Mouse (Mus musculus) retina, embryonic 14.5 days (tissue): ENCODE measurements around the gene Ly6g6e.

ENCODE experiments used
- DNase-seq: peaks from one replicate; pipeline ENCODE4 v3.0.0-alpha.2; 2015; ENCODE audit warnings: low spot score

Gene Ly6g6e

DNA sequence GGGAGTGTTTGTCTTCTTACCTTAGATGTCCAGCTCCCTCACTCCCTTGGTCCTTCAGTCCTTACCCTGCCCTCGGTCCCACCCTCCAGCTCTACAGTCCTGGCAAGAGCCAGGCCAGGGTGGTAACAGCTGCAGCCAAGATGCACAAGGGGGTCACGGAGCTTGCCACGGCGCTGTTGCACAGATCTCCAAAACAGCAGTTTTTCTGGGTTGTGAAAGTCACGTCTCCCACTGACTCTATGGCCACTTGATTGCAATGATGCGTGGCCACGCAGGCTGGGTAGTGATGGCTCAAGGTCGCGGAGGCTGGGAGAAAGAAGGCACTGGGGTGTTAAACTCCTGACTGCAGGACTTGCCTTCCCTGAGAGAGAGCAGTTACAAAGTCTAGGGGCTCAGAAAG lies 5.2 kb upstream of the Ly6g6e start:
- no peak for DNase-seq

DNA sequence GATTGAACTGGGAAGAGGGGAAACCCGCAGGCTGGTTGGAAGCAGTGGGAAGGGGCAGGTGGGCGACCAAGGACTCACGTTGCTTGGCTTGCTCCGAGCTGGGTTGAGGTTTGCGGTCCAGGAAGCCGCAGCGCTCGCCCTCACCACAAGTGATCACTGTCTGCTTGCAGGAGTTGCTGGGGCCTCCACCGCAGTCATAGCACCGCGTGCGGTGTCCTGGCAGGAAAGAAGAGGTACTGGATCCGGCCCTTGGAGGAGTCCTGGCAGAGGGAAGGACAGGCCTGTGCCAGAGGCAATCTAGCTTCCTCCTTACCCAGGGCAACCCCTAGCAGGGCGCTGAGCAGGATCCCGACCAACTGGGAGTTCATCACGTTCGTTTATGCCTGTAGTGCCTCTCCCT lies 2.6 kb upstream of the Ly6g6e start:
- no peak for DNase-seq

DNA sequence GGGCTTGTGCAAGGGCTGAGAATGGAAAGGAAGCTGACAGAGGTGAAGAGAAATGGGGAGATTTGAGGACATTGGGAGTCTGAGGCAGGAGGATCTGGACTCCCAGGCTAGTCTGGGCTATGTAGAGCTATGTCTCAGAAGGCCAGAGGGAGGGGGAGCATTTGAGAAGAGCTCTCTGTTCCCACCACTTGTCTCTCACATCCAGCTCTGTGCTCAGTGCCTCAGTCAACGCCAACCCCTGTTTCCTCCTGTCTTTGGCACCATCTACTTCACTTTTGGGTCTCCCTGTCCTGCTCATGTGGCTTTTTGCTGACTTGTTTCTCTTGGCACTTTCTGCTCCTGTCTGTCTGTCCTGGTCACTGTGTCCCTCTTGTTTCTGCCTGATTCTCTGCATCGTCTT lies 583 bp downstream of the Ly6g6e start:
- no peak for DNase-seq

DNA sequence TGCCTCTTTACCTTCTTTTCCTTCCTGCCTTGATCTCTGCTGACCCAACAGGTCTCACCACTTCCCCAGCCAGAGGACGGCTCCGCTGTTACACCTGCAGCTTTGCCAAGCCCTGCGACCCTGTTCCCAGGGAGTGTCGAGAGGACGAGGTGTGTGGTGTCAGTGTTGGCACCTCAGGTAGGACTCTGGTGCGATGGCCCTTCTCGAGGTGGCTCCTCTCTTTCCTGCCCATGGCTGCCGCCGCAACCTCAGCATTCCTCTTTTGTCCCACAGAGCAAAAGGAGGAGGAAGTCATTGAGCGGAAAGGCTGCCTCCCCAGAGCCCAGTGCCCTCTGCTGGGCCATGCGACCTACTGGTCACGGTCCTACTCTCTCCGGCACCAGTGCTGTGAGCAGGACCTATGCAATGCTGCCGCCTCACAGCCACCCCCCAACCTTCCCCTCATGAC lies 1.1 kb downstream of the Ly6g6e start, which contains the start of gene Ly6g6d:
Gene Ly6g6d (minus strand): TSS at position 280 of the 448 bp plus-strand sequence.
- DNase-seq: peak; percentile 65

DNA sequence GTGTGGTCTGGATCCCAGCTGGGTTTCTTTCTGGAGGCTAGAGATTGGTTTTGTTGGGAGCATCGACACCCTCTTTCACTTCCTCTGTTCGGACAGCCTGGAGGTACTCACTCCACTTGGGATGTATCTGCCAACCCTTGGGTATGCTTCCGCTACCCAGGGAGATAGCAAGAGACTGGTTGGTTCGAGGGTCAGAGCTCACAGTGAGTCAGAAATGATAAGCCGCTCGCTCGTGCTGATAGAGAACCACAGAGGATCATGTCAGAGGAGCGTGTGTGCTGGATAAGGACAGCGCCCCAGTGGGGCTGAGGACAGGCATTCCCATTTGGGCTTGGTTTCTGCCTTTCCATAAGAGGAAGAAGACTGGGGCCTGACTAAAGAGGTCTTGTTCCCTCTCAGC lies 3.1 kb downstream of the Ly6g6e start:
- DNase-seq: no peak

DNA sequence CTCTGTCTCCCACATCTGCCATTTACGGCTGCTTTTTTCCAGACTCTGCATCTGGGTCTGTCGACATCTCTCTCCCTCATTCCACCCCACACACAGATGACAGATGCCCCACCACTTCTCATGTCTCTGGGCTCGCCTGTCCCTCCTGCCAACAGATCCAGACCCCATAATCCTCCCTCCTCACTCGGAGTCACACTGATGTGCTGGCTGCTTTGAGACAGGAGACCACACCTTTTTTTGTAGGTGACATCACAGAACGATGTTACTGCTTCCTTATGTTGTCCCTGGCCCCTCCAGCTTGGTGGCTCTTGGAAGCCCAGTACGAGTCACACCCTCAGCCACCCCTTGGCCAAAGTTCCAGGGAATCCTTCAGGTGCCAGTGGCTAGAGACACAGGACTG lies 3.5 kb downstream of the Ly6g6e start:
- no peak for DNase-seq

DNA sequence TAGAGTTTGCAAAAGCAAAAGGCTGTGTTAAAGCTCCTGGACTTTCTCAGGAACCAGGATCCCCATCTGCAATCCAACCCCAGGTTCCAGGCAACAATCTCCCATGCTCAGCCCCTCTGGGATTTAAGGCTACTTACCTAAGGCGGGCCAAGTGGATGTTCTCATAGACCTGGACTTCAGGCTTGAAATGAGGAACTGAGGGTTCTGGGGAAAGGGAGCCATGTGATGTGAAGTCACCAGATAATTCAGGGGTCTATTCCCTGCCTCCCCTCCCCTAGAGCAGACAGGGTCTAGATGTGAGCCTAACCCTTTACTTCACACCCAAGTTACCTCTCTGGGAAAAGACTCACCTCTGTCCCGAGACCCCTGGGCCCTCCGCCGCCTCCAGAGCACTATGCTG lies 4.0 kb downstream of the Ly6g6e start:
- DNase-seq: no peak

DNA sequence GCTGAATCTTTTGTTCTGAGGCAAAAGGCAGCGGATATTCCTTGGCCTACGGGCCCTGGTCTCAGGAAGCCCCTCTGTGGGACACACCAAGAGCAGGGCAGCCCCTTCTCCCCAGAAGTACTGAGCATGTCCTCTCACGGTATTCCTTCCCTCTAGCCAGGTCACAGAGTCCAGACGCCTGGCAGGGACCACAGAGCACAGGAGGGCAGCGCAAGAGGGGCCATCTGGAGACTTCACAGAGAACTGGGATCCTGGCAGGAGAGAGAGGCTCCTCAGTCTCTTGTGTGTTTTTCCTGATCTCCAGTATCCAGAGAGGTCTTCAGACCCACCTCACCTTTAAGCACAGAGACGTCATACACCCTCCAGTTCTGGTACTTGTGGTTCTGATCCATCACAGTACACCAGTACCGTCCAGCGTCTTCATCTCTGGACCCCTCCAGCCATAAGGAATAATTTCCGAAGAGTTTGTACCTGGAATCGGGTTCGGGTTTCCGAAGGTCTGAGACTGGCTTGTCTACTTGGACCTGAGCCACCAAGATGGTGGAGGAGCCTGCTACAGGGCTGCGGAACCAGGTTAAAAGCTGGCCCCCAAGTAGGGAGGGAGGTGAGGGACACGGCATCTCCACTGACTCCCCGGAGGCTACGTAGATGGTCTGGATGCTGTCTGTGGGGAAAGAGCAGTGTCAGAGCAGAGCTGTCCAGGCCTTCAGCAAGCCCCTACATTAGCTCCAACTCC lies 6.3 kb downstream of the Ly6g6e start:
- DNase-seq: no peak

DNA sequence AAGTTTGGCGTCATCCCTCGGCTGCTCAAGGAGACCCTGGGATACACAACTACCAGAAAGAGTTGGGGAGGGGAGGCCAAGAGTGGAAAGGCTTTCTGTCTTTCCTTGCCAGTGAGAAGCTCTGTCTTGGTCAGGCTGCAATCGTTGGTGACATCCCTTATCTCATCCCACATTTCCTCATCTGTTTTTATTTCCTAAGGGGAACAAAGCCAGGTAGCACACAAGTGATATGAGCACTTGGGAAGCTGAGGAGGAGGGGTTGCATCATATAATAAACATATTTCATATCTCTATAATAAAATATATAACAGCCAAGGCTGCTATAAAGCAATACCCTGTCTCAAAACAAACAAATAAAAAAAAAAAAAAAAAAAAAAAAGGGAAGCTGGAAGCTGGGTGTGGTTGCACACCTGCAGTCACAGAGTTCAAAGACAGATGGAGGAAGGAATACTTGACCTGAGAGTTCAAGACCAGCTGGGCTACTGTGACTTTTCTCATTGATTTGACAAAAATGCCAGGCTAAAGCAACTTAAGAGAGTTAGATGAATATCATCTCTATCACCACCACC lies 7.3 kb downstream of the Ly6g6e start:
- no peak for DNase-seq

DNA sequence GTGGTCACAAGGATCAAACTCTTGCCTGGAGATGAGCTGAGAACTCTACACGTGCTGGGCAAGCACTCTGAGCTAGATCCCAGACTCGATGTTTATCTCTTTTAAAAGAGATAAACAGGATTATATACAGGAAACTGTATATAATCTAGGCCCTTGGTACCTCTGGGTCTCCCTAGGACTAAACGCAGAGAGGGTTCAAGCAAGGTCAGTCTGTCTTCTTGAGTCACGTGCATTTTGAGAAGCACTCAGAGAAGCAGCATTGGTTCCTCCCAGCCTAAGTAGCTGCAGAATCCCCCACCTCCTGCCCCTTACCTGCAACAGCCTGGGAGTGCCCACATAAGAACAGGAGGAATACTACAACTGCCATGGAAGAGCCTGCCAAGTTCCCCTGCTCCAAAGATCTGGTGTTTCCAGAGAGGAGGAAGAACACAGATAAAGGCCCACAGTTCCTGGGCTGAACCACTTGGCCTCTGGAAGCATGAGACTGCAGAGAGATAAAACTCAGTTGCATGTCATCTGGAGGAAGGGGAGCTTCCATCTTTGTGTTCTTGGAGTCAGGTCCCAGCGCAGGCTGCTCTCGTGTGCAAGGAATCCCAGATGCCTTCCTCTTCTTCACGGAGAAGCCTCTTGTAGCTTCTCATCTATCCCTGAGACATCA lies 8.6 kb downstream of the Ly6g6e start, which contains the start of gene Ly6g6f:
Gene Ly6g6f (minus strand): TSS at position 403 of the 658 bp plus-strand sequence.
- no peak for DNase-seq

DNA sequence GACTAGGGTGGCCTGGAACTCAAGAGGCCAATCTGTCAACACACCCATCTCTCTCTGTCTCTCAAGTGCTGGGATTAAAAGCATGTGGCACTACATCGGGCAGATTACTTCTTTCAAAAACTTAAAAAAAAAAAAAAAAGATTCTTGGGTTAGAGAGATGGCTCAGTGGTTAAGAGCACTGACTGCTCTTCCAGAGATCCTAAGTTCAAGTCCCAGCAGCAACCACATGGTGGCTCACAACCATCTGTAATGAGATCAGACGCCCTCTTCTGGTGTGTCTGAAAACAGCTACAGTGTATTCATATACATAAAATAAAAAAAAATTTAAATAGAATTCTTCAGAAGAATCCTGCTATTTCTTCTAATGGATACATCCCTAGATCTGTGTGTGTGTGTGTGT lies 11.4 kb downstream of the Ly6g6e start:
- no peak for DNase-seq

DNA sequence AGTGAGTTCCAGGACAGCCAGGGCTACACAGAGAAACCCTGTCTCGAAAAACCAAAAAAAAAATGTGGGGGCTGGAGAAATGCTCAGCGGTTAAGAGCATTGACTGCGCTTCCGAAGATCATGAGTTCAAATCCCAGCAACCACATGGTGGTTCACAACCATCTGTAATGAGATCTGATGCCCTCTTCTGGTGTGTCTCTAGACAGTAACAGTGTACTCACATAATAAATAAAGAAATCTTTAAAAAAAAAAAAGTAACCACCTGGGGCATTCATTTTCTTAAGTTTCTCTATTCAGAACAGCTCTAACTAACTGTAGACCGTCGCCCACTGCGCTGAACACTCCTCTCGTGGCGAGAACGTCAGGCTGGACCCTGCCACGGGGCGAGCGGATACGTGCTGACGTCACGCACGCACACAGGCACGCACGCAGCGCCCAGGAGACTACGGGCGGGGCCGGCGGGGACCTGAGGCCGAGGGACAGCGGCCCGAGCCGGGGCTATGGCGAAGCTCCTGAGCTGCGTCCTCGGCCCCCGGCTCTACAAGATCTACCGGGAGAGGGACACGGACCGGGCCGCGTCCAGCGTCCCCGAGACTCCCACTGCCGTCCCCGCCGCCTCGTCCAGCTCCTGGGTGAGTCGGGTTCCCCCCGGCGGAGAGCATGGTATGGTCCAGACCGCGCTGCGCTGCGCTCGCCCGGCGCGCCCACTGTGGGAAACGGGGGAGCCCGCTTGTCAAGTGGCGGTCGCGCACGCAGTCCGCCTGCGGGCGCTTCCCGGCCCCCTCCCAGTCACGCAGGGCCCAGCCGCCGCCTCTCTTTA lies 12.3 kb downstream of the Ly6g6e start, which contains the start of gene Abhd16a:
Gene Abhd16a (plus strand): TSS at position 439 of the 820 bp plus-strand sequence.
- peak; percentile 93 for DNase-seq

DNA sequence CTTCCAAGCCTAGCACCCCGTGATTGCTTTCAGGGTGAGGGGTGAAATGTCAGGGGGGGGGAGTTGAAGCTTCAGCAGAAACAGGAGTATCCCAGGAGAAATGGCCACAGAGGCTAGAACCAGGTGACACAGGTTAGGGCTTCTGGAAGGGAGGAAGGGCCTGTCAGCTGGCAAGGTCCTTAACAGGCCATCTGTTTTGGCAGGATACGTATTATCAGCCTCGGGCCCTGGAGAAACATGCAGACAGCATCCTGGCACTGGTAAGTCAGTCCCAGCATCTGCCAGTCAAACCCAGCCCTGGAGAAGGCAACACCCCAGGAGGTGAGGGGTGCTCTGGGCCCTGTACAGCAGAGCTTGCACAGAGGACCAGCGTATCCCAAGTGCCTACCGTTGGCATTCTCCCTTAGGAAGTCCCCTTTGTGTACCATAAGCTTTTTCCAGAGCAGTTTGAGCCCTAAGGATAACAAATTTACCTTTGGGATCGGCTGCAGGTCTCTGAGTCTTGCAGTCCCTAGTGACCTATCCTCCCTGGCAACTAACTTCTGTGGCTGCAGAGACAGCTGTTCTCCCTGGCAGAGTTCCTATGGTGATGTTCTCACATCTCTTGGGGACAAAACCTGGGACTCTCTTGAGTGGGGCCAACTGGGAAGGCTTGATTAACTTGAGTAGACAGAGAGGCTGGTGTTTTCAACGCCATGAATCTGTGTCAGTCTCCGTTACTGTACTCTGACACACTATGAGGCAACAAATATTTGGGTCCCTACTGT lies 13.6 kb downstream of the Ly6g6e start:
- no peak for DNase-seq

DNA sequence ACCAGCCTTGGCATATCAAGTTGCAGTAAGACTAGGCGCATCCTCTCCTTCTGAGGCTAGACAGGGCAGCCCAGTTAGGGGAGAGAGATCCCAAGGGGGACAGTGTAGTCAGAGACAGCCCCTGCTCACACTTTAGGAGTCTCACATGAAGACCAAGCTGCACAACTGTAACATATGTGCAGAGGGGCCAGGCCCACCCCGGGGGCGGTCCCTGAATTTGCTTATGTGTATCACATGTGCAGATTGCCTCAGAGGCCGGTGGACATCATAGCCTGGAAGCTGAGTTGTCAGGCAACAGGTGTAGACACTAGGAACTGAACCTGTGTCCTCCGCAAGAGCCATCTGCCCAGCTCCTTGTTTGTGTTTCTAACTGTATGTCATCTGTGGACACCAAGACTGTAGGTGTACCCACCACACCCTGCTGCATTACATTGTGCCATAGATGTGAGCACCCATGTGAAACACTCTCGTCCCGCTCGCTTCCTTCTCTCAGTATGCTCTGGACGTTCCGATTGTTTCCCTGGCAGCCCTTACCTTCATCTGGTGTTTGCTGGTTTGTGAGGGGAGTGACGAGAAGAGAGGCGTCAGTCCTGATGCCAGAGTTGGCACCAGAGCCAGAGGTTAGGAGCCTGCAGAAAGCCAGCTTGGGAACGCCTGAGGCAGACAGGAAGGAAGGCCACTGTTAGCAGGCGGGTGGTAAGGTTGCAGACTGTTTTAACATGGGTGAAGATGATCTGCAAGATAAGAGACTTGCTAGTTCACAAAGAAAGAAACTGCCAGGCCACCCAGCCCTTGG lies 15.9 kb downstream of the Ly6g6e start:
- DNase-seq: no peak

DNA sequence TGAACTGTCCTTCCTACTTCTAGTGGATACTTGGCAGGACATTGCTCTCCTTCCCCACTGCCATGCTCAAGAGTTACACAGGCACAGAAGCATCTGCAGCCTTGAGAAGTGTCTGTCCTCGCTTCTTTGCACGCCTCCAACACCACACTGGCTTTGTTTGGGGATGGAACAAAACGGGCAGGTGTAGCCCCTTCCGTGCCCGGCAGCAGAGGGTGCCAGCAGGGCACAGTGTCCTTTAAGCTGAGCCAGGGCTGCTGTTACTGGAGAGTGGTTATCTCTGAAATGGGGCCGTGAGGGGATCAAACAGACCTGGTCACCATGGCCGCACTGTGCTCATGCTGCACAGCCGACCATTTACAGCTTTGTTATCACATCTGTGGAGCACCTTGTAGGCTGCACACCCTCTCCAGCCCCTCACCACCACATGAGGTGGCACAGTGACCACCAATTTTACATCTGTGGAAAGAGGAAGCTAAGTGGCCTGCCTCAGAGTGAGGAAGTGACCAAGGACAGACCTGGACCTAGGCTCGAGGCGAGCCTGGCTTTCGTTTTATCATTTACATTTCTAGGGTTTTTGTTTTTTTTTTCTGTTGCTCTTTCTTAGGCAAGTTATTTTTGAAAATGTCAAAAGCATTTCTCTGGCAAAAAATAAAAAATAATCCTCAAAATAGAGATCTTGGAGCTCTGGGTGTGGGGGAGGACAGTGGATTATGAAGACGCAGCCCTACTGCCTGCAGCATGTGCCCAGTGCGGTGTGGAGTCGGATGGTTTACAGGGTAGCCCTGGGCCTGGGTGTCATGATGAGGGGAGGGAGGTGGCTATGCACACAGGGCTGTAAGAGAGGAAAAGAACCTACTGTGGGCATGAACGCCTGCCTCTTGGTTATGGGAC lies 18.0 kb downstream of the Ly6g6e start:
- DNase-seq: no peak

DNA sequence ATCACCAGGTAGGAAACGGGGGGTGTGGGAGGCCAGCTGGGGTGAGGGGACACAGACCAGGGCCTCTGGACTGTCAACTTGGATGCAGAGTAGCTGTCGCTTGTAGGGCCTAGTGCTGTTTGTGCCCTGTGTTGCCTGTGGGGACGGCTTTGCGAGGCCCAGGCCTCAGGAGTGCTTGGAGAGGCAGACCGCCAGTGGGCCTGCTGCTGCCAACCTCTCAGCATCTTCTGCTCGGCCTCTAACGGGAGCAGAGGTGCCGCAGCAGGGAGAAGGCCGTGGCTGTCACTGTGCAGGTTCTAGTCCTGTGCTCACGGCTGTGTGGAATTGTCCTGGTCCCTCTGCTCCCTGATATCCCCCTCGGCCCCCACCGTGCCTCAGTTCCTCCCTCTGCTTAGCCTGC lies 19.9 kb downstream of the Ly6g6e start:
- DNase-seq: no peak

DNA sequence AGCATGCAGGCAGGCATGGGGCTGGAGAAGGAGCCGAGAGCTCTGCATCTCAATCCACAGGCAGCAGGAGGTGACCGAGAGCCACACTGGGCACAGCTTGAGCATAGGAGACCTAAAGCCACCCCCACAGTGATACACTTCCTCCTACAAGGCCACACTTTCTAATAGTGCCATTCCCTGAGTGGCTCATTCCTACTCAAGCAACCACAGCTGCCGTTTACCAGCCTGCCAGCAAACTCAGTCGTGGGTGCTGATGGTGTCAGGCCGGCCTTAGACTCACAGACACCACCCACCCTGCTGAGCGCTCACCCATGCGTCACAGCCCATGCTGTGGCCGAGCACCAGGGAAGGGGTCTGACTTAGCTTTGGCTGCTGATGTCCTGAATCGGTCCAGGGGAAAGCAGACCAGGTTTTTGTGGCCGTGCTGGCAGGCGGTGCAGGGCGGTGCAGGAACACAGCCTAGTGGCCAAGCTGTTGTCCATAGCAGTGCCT lies 20.5 kb downstream of the Ly6g6e start:
- no peak for DNase-seq

DNA sequence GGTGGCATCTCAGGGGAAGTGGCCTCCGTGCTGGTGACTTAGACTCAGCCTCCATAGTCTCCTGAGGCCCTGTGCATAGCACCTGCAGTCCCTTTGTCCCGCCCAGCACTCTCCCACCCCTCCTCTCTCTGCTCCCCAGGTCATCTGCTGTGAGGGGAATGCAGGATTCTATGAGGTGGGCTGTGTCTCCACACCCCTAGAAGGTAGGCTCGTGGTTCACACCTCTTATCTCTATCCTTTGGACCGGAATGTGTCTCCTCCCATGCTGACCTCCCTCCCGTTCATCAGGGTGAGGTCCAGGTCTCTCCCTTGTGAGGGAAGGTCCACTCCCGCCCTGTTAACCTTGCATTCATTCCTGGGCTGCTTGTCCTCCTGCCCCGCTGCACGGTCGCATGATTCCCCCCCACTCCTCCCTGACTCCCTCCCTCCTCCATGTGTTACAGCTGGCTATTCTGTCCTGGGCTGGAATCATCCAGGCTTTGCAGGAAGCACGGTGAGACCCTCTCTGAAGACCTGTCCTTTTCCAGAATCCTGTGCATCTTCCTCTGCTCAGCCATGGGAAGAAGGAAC lies 23.6 kb downstream of the Ly6g6e start:
- DNase-seq: no peak

DNA sequence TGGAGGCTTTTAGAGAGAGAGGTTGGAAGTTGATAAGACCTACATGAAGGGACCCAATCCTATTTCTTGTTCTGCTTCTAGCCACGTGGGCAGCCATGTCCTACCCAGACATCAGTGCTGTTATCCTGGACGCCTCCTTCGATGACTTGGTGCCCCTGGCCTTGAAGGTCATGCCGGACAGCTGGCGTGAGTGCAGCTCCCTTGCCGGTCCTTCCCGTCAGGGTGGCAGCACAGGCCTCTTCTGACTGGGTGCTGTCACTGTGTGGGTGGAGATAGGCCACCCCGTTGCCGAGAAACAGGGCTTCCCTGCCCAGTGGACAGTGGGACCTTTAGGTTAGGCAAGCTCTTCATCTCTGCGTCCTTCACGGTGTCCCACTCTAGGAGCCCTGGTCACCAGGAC lies 24.5 kb downstream of the Ly6g6e start:
- DNase-seq: no peak
